Mouse (Mus musculus) forebrain, embryonic 13.5 days (tissue): ENCODE measurements at regions not wholly inside any gene's neighbourhood (a gene's known extent, or its start where the extent isn't known, plus 50 kb on each side); places are given as distances from the start of the nearest gene placed in this dataset.

ENCODE experiments used
- ATAC-seq: fragments of 200-750 bp; cut with Nextera tagmentation; 2 replicates; pipeline ENCODE4 v1.8.0; 2017
- H3K27ac ChIP-seq: fragments of 300-500 bp; sonication (generic); 2 replicates; pipeline ENCODE4 v1.5.1; 2015; ENCODE audit warnings: inconsistent platforms, mild to moderate bottlenecking, moderate library complexity
- H3K27me3 ChIP-seq: fragments of 300-500 bp; sonication (generic); 2 replicates; pipeline ENCODE4 v1.6.1; 2015; ENCODE audit warnings: mild to moderate bottlenecking, inconsistent platforms
- H3K36me3 ChIP-seq: fragments of 300-500 bp; sonication (generic); 2 replicates; pipeline ENCODE4 v1.6.1; 2015; ENCODE audit warnings: mild to moderate bottlenecking, inconsistent platforms; ENCODE audit not compliant: poor library complexity, severe bottlenecking
- H3K4me1 ChIP-seq: fragments of 300-500 bp; sonication (generic); 2 replicates; pipeline ENCODE4 v1.6.1; 2015; ENCODE audit warnings: inconsistent platforms
- H3K4me2 ChIP-seq: fragments of 300-500 bp; sonication (generic); 2 replicates; pipeline ENCODE4 v1.6.1; 2015; ENCODE audit warnings: inconsistent platforms, mild to moderate bottlenecking, moderate library complexity
- H3K4me3 ChIP-seq: fragments of 300-500 bp; sonication (generic); 2 replicates; pipeline ENCODE4 v1.5.1; 2015; ENCODE audit warnings: mild to moderate bottlenecking, inconsistent platforms
- H3K9ac ChIP-seq: fragments of 300-500 bp; sonication (generic); 2 replicates; pipeline ENCODE4 v1.6.1; 2015; ENCODE audit warnings: mild to moderate bottlenecking, inconsistent platforms
- H3K9me3 ChIP-seq: fragments of 300-500 bp; sonication (generic); replicated peaks from 2 replicates; pipeline ENCODE4 v1.6.1; 2016; ENCODE audit warnings: inconsistent platforms
- WGBS: fragments of 180-500 bp; shearing (Covaris S2); methylation state at CpG from one replicate; pipeline ENCODE4 v1.1.7; 2015; 5-methylcytosine and 5-hydroxymethylcytosine counted together

GRCm38 (mm10) chr3:115792606-115793005 is 77.7 kb upstream of the S1pr1 start:
- WGBS = 77% methylated on average over 4 of the region's 4 CpGs
- Histone ChIP-seq H3K9me3 (no peaks in the 10 kb centered on the region), H3K4me2 (no peak overlapping the region), H3K27me3 (no peaks in the 10 kb centered on the region), H3K36me3 (no peaks in the 10 kb centered on the region), H3K4me3 (no peak overlapping the region), H3K27ac (no peak overlapping the region), H3K4me1 (no peaks in the 10 kb centered on the region), H3K9ac (no peak overlapping the region)
- no peak for ATAC-seq

GRCm38 (mm10) chr3:115793344-115794059 is 78.6 kb upstream of the S1pr1 start:
- Histone ChIP-seq H3K36me3 (no peaks in the 10 kb centered on the region), H3K9me3 (no peaks in the 10 kb centered on the region), H3K27ac (no peak overlapping the region), H3K4me3 (no peak overlapping the region), H3K9ac (no peak overlapping the region), H3K4me2 (no peak overlapping the region), H3K27me3 (no peaks in the 10 kb centered on the region), H3K4me1 (no peaks in the 10 kb centered on the region)
- 65% methylated on average over 11 of the region's 12 CpGs for WGBS
- ATAC-seq = no peak

GRCm38 (mm10) chr3:115799326-115799725 is 84.5 kb upstream of the S1pr1 start:
- H3K27ac ChIP-seq = no peak overlapping the region
- WGBS = 92% methylated on average over 10 of the region's 10 CpGs
- no peaks in the 10 kb centered on the region for H3K4me1 ChIP-seq
- no peak overlapping the region for H3K4me3 ChIP-seq
- no peak for ATAC-seq
- H3K36me3 ChIP-seq = no peaks in the 10 kb centered on the region
- H3K9me3 ChIP-seq = no peaks in the 10 kb centered on the region
- no peak overlapping the region for H3K9ac ChIP-seq
- no peaks in the 10 kb centered on the region for H3K27me3 ChIP-seq
- no peak overlapping the region for H3K4me2 ChIP-seq

- Histone ChIP-seq H3K9me3 (no peaks in the 10 kb centered on the region), H3K4me3 (no peak overlapping the region), H3K4me2 (no peak overlapping the region), H3K27me3 (no peaks in the 10 kb centered on the region), H3K27ac (no peak overlapping the region), H3K4me1 (no peaks in the 10 kb centered on the region), H3K36me3 (no peaks in the 10 kb centered on the region), H3K9ac (no peak overlapping the region)
- no peak for ATAC-seq
- 84% methylated on average over 2 of the region's 2 CpGs for WGBS
Observed at GRCm38 (mm10) chr3:115799981-115800380, 85.1 kb upstream of the S1pr1 start.

GRCm38 (mm10) chr3:115800873-115801272 is 86.0 kb upstream of the S1pr1 start:
- Histone ChIP-seq H3K4me2 (no peak overlapping the region), H3K9ac (no peak overlapping the region), H3K36me3 (no peaks in the 10 kb centered on the region), H3K4me3 (no peak overlapping the region), H3K27me3 (no peaks in the 10 kb centered on the region), H3K9me3 (no peaks in the 10 kb centered on the region), H3K27ac (no peak overlapping the region), H3K4me1 (no peaks in the 10 kb centered on the region)
- 44% methylated on average over 5 of the region's 5 CpGs for WGBS
- ATAC-seq = no peak

- no peak for ATAC-seq
- no peaks in the 10 kb centered on the region for H3K9me3 ChIP-seq
- 76% methylated on average over 5 of the region's 5 CpGs for WGBS
Observed at GRCm38 (mm10) chr3:115801581-115802200, 85.9 kb upstream of the Dph5 start.

GRCm38 (mm10) chr3:115804616-115805015 is 83.0 kb upstream of the Dph5 start:
- Histone ChIP-seq H3K9ac (no peak overlapping the region), H3K27me3 (no peaks in the 10 kb centered on the region), H3K36me3 (no peaks in the 10 kb centered on the region), H3K27ac (no peak overlapping the region), H3K9me3 (no peaks in the 10 kb centered on the region), H3K4me1 (no peaks in the 10 kb centered on the region), H3K4me3 (no peak overlapping the region), H3K4me2 (no peak overlapping the region)
- WGBS = 87% methylated on average over 3 of the region's 3 CpGs
- no peak for ATAC-seq

More at GRCm38 (mm10) chr3:115801581-115802200, 85.9 kb upstream of the Dph5 start:
- H3K27ac ChIP-seq = no peak overlapping the region
- no peak overlapping the region for H3K4me3 ChIP-seq
- no peaks in the 10 kb centered on the region for H3K36me3 ChIP-seq
- no peak overlapping the region for H3K9ac ChIP-seq
- no peak overlapping the region for H3K4me2 ChIP-seq
- no peaks in the 10 kb centered on the region for H3K27me3 ChIP-seq
- no peaks in the 10 kb centered on the region for H3K4me1 ChIP-seq

GRCm38 (mm10) chr3:115807032-115807431 is 80.6 kb upstream of the Dph5 start:
- Histone ChIP-seq H3K27ac (no peak overlapping the region), H3K27me3 (no peaks in the 10 kb centered on the region), H3K4me3 (no peak overlapping the region), H3K36me3 (no peaks in the 10 kb centered on the region), H3K9me3 (no peaks in the 10 kb centered on the region), H3K4me2 (no peak overlapping the region), H3K9ac (no peak overlapping the region), H3K4me1 (no peaks in the 10 kb centered on the region)
- 69% methylated on average over 3 of the region's 3 CpGs for WGBS
- ATAC-seq = no peak

- Histone ChIP-seq H3K4me3 (no peak overlapping the region), H3K9me3 (no peaks in the 10 kb centered on the region), H3K36me3 (no peaks in the 10 kb centered on the region), H3K27me3 (no peaks in the 10 kb centered on the region), H3K4me1 (no peaks in the 10 kb centered on the region), H3K9ac (no peak overlapping the region), H3K27ac (no peak overlapping the region), H3K4me2 (no peak overlapping the region)
- WGBS = 79% methylated on average over 4 of the region's 4 CpGs
- no peak for ATAC-seq
Observed at GRCm38 (mm10) chr3:115815168-115815567, 72.5 kb upstream of the Dph5 start.

GRCm38 (mm10) chr3:115815571-115816156 is 72.0 kb upstream of the Dph5 start:
- Histone ChIP-seq H3K4me1 (no peaks in the 10 kb centered on the region), H3K4me2 (no peak overlapping the region), H3K27ac (no peak overlapping the region), H3K9ac (no peak overlapping the region), H3K36me3 (no peaks in the 10 kb centered on the region), H3K4me3 (no peak overlapping the region), H3K27me3 (no peaks in the 10 kb centered on the region), H3K9me3 (no peaks in the 10 kb centered on the region)
- no peak for ATAC-seq
- WGBS = 76% methylated on average over 12 of the region's 12 CpGs

GRCm38 (mm10) chr3:115816328-115817160 is 71.1 kb upstream of the Dph5 start:
- Histone ChIP-seq H3K27me3 (no peaks in the 10 kb centered on the region), H3K36me3 (no peaks in the 10 kb centered on the region), H3K9ac (no peak overlapping the region), H3K27ac (no peak overlapping the region), H3K4me2 (no peak overlapping the region), H3K4me3 (no peak overlapping the region), H3K9me3 (no peaks in the 10 kb centered on the region), H3K4me1 (no peaks in the 10 kb centered on the region)
- no peak for ATAC-seq
- WGBS = 86% methylated on average over 6 of the region's 6 CpGs

- WGBS = 91% methylated on average over 5 of the region's 5 CpGs
- Histone ChIP-seq H3K27me3 (no peaks in the 10 kb centered on the region), H3K27ac (no peak overlapping the region), H3K4me1 (no peaks in the 10 kb centered on the region), H3K36me3 (no peaks in the 10 kb centered on the region), H3K4me2 (no peak overlapping the region), H3K9ac (no peak overlapping the region), H3K4me3 (no peak overlapping the region), H3K9me3 (no peaks in the 10 kb centered on the region)
- ATAC-seq = no peak
Observed at GRCm38 (mm10) chr3:115817771-115818170, 69.9 kb upstream of the Dph5 start.
